Mouse (Mus musculus) liver, embryonic 12.5 days (tissue): ENCODE results near the gene Myo1c. TPM values are rescaled to one million over a fixed set of nuclear protein-coding genes. Genes with fewer than 3 reads are reported as not detected.
A peak's percentile ranks its signal among the peaks of the same experiment; 100 is the strongest.

Source experiments
- ATAC-seq: fragments of 200-750 bp; cut with Nextera tagmentation; 2 replicates; pipeline ENCODE4 v1.8.0; 2017; ENCODE audit warnings: moderate number of reproducible peaks, mild to moderate bottlenecking, moderate library complexity
- H3K27ac ChIP-seq: fragments of 300-500 bp; sonication (generic); 2 replicates; pipeline ENCODE4 v1.5.1; 2016; ENCODE audit warnings: mild to moderate bottlenecking
- H3K27me3 ChIP-seq: fragments of 300-500 bp; sonication (generic); replicated peaks from 2 replicates; pipeline ENCODE4 v1.6.1; 2016; ENCODE audit warnings: mild to moderate bottlenecking, moderate library complexity
- H3K36me3 ChIP-seq: fragments of 300-500 bp; sonication (generic); 2 replicates; pipeline ENCODE4 v1.6.1; 2016; ENCODE audit warnings: mild to moderate bottlenecking, moderate library complexity
- H3K4me1 ChIP-seq: fragments of 300-500 bp; sonication (generic); 2 replicates; pipeline ENCODE4 v1.6.1; 2016
- H3K4me2 ChIP-seq: fragments of 300-500 bp; sonication (generic); 2 replicates; pipeline ENCODE4 v1.6.1; 2016; ENCODE audit warnings: mild to moderate bottlenecking, moderate library complexity
- H3K4me3 ChIP-seq: fragments of 300-500 bp; sonication (generic); 2 replicates; pipeline ENCODE4 v1.5.1; 2016; ENCODE audit warnings: mild to moderate bottlenecking, moderate library complexity
- H3K9ac ChIP-seq: fragments of 300-500 bp; sonication (generic); 2 replicates; pipeline ENCODE4 v1.6.1; 2016; ENCODE audit warnings: mild to moderate bottlenecking, moderate library complexity
- H3K9me3 ChIP-seq: fragments of 300-500 bp; sonication (generic); replicated peaks from 2 replicates; pipeline ENCODE4 v1.6.1; 2016; ENCODE audit warnings: mild to moderate bottlenecking, moderate library complexity
- WGBS: fragments of 180-500 bp; shearing (Covaris S2); methylation state at CpG from one replicate; pipeline ENCODE4 v1.1.7; 2016; ENCODE audit not compliant: insufficient replicate concordance; 5-methylcytosine and 5-hydroxymethylcytosine counted together
- polyA plus RNA-seq: library from polyadenylated mRNA; unstranded; fragments of >200 nt; fragmentation: Nextera tagmentation; extraction: Ambion mirVana; gene quantifications from 2 replicates; pipeline ENCODE4 v1.2.1, GENCODE M21; 2016

Gene Myo1c
- polyA plus RNA-seq, 1 experiment from 2014 or later: 35.5 TPM

- peaks cover 35% of the 10 kb centered on the region for H3K4me1 ChIP-seq
- H3K4me3 ChIP-seq: no peak overlapping the region
- ATAC-seq: no peak
- no peaks in the 10 kb centered on the region for H3K9me3 ChIP-seq
- no peak overlapping the region for H3K27ac ChIP-seq
- no peak overlapping the region for H3K9ac ChIP-seq
- WGBS: 87% methylated on average over 4 of the region's 4 CpGs
- peaks cover 62% of the 10 kb centered on the region for H3K36me3 ChIP-seq
- no peak overlapping the region for H3K4me2 ChIP-seq
- H3K27me3 ChIP-seq: no peaks in the 10 kb centered on the region
Observed at GRCm38 (mm10) chr11:75625820-75626219, 24.5 kb upstream of the Myo1c start.

GRCm38 (mm10) chr11:75630098-75630497, 20.2 kb upstream of the Myo1c start:
- no peak for ATAC-seq
- 8% methylated on average over 5 of the region's 5 CpGs for WGBS
- Histone ChIP-seq H3K27me3 (no peaks in the 10 kb centered on the region), H3K4me3 (peak overlapping the region; percentile 83), H3K36me3 (peaks cover 52% of the 10 kb centered on the region), H3K9ac (peak overlapping the region; percentile 81), H3K9me3 (no peaks in the 10 kb centered on the region), H3K4me1 (peaks cover 34% of the 10 kb centered on the region), H3K4me2 (peak overlapping the region; percentile 74), H3K27ac (peak overlapping the region; percentile 84)

- H3K9me3 ChIP-seq: no peaks in the 10 kb centered on the region
- peak within 1 kb of the TSS; percentile 83 for H3K4me3 ChIP-seq
- H3K36me3 ChIP-seq: peaks cover 52% of the 10 kb centered on the region
- ATAC-seq: peak; percentile 100
- under 1% methylated on average over 53 of the region's 53 CpGs for WGBS
- H3K27me3 ChIP-seq: no peaks in the 10 kb centered on the region
- peak within 1 kb of the TSS; percentile 84 for H3K27ac ChIP-seq
- peak within 1 kb of the TSS; percentile 81 for H3K9ac ChIP-seq
- peaks cover 34% of the 10 kb centered on the region for H3K4me1 ChIP-seq
- H3K4me2 ChIP-seq: peak within 1 kb of the TSS; percentile 74
Observed at GRCm38 (mm10) chr11:75630645-75631229, 19.6 kb upstream of the Myo1c start, which contains the start of gene Inpp5k. Gene Inpp5k, plus strand, starts transcription at chr11:75630988.

GRCm38 (mm10) chr11:75631561-75632225, 18.6 kb upstream of the Myo1c start:
- Histone ChIP-seq H3K27ac (no peak overlapping the region), H3K9me3 (no peaks in the 10 kb centered on the region), H3K27me3 (no peaks in the 10 kb centered on the region), H3K4me1 (peaks cover 32% of the 10 kb centered on the region), H3K4me3 (peak overlapping the region; percentile 83), H3K9ac (peak overlapping the region; percentile 81), H3K36me3 (peaks cover 43% of the 10 kb centered on the region), H3K4me2 (peak overlapping the region; percentile 74)
- WGBS: 16% methylated on average over 13 of the region's 13 CpGs
- ATAC-seq: no peak

- no peak overlapping the region for H3K4me3 ChIP-seq
- H3K4me1 ChIP-seq: peaks cover 26% of the 10 kb centered on the region
- no peak overlapping the region for H3K9ac ChIP-seq
- H3K4me2 ChIP-seq: peak overlapping the region; percentile 74; the same call in 1 of the 2 replicates
- WGBS: 85% methylated on average over 5 of the region's 5 CpGs
- no peaks in the 10 kb centered on the region for H3K27me3 ChIP-seq
- H3K36me3 ChIP-seq: peaks cover 42% of the 10 kb centered on the region
- no peak for ATAC-seq
- H3K9me3 ChIP-seq: no peaks in the 10 kb centered on the region
- H3K27ac ChIP-seq: no peak overlapping the region
Observed at GRCm38 (mm10) chr11:75632921-75633320, 17.4 kb upstream of the Myo1c start.

- WGBS: 69% methylated on average over 3 of the region's 3 CpGs
- no peak for ATAC-seq
- Histone ChIP-seq H3K4me1 (peaks cover 20% of the 10 kb centered on the region), H3K4me2 (no peak overlapping the region), H3K9me3 (no peaks in the 10 kb centered on the region), H3K27ac (peak overlapping the region; percentile 11; the same call in 1 of the 2 replicates), H3K4me3 (no peak overlapping the region), H3K9ac (no peak overlapping the region), H3K27me3 (no peaks in the 10 kb centered on the region), H3K36me3 (peaks cover 39% of the 10 kb centered on the region)
Observed at GRCm38 (mm10) chr11:75634801-75635200, 15.5 kb upstream of the Myo1c start.

- peaks cover 39% of the 10 kb centered on the region for H3K36me3 ChIP-seq
- H3K4me1 ChIP-seq: peaks cover 15% of the 10 kb centered on the region
- 68% methylated on average over 11 of the region's 11 CpGs for WGBS
- H3K9me3 ChIP-seq: no peaks in the 10 kb centered on the region
- no peak overlapping the region for H3K4me3 ChIP-seq
- H3K9ac ChIP-seq: no peak overlapping the region
- no peak overlapping the region for H3K4me2 ChIP-seq
- no peak overlapping the region for H3K27ac ChIP-seq
- no peaks in the 10 kb centered on the region for H3K27me3 ChIP-seq
- ATAC-seq: no peak
Observed at GRCm38 (mm10) chr11:75635315-75635714, 15.0 kb upstream of the Myo1c start.

GRCm38 (mm10) chr11:75643323-75643722, 7.0 kb upstream of the Myo1c start:
- no peaks in the 10 kb centered on the region for H3K27me3 ChIP-seq
- no peak overlapping the region for H3K9ac ChIP-seq
- peaks cover 4% of the 10 kb centered on the region; the same call in 1 of the 2 replicates for H3K4me1 ChIP-seq
- H3K4me3 ChIP-seq: no peak overlapping the region
- peaks cover 12% of the 10 kb centered on the region; the same call in 1 of the 2 replicates for H3K36me3 ChIP-seq
- no peak overlapping the region for H3K27ac ChIP-seq
- no peak overlapping the region for H3K4me2 ChIP-seq
- H3K9me3 ChIP-seq: no peaks in the 10 kb centered on the region
- ATAC-seq: no peak
- WGBS: 80% methylated on average over 5 of the region's 5 CpGs

GRCm38 (mm10) chr11:75644684-75645083, 5.6 kb upstream of the Myo1c start:
- no peaks in the 10 kb centered on the region for H3K9me3 ChIP-seq
- ATAC-seq: no peak
- peaks cover 13% of the 10 kb centered on the region for H3K4me1 ChIP-seq
- H3K4me3 ChIP-seq: no peak overlapping the region
- H3K36me3 ChIP-seq: peaks cover 12% of the 10 kb centered on the region; the same call in 1 of the 2 replicates
- no peaks in the 10 kb centered on the region for H3K27me3 ChIP-seq
- H3K4me2 ChIP-seq: no peak overlapping the region
- H3K27ac ChIP-seq: no peak overlapping the region
- H3K9ac ChIP-seq: no peak overlapping the region
- 41% methylated on average over 9 of the region's 9 CpGs for WGBS

GRCm38 (mm10) chr11:75647681-75648211, 2.6 kb upstream of the Myo1c start:
- 70% methylated on average over 6 of the region's 6 CpGs for WGBS
- peaks cover 40% of the 10 kb centered on the region for H3K4me1 ChIP-seq
- no peak for ATAC-seq

GRCm38 (mm10) chr11:75649155-75649561, 1.1 kb upstream of the Myo1c start:
- Histone ChIP-seq H3K4me2 (no peak overlapping the region), H3K4me3 (no peak overlapping the region)

More at GRCm38 (mm10) chr11:75647681-75648211, 2.6 kb upstream of the Myo1c start:
- no peaks in the 10 kb centered on the region for H3K27me3 ChIP-seq
- no peaks in the 10 kb centered on the region for H3K9me3 ChIP-seq
- H3K9ac ChIP-seq: no peak overlapping the region
- H3K4me3 ChIP-seq: no peak overlapping the region
- peaks cover 8% of the 10 kb centered on the region; the same call in 1 of the 2 replicates for H3K36me3 ChIP-seq
- no peak overlapping the region for H3K4me2 ChIP-seq
- H3K27ac ChIP-seq: peak overlapping the region; percentile 61; the same call in 1 of the 2 replicates

GRCm38 (mm10) chr11:75650958-75651425, 688 bp downstream of the Myo1c start:
- peaks cover 68% of the 10 kb centered on the region for H3K4me1 ChIP-seq
- 23% methylated on average over 13 of the region's 13 CpGs for WGBS

More at GRCm38 (mm10) chr11:75649155-75649561, 1.1 kb upstream of the Myo1c start:
- Histone ChIP-seq H3K27me3 (no peaks in the 10 kb centered on the region), H3K4me1 (peaks cover 54% of the 10 kb centered on the region), H3K27ac (peak overlapping the region; percentile 61), H3K36me3 (peaks cover 8% of the 10 kb centered on the region; the same call in 1 of the 2 replicates), H3K9me3 (no peaks in the 10 kb centered on the region), H3K9ac (no peak overlapping the region)
- WGBS: 34% methylated on average over 4 of the region's 4 CpGs
- no peak for ATAC-seq

More at GRCm38 (mm10) chr11:75650958-75651425, 688 bp downstream of the Myo1c start:
- no peak for ATAC-seq
- Histone ChIP-seq H3K9ac (peak overlapping the region; percentile 82), H3K27me3 (no peaks in the 10 kb centered on the region), H3K4me2 (peak overlapping the region; percentile 99), H3K4me3 (peak overlapping the region; percentile 72), H3K36me3 (peaks cover 4% of the 10 kb centered on the region; the same call in 1 of the 2 replicates), H3K9me3 (no peaks in the 10 kb centered on the region), H3K27ac (peak overlapping the region; percentile 87)
